Mouse (Mus musculus): ENCODE results near the gene Tmem86b.

DNA sequence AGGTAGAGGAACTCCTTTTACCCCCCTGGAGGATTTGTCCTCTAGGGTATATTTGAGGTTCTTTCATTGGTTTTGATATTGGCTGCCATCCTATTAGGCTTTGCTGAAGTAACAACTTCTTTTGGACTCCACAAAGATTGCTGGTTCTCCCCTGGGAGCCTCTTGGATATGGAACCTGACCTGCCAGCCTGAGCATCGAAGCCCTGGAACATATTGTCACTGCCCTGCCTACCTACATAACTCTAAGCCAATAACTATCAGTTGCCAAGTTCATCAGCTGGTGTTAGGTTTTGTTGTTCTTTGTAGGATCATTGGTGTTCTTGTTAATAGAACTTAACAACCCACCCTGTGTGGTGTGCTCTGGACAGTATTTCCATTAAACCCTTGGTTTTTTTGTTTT is 18.3 kb downstream of the Tmem86b start:
- TF ChIP-seq CTCF (IDR thresholded peaks at IDR 0.05; ENCODE audit: low read depth, low read length) = no peak
- TF ChIP-seq GATA1 (IDR thresholded peaks at IDR 0.05; ENCODE audit: borderline replicate concordance, low read length) = no peak
- no peak for TF ChIP-seq POLR2AphosphoS5 (IDR thresholded peaks at IDR 0.05; ENCODE audit: insufficient replicate concordance, low read depth, low read length)
